Mouse (Mus musculus) left cerebral cortex, postnatal 14 days (tissue): ENCODE measurements around the gene Cfd. TPM values are rescaled to one million over a fixed set of nuclear protein-coding genes. Genes with fewer than 3 reads are reported as not detected.

Experiments
- DNase-seq, 2 experiments: peaks; one replicate each; pipeline ENCODE4 v3.0.0; 2021 to 2022; ENCODE audit warnings: low spot score in 2 of 2, mixed read lengths in 1 of 2
- intact Hi-C: fragments of 180-260 bp; cut with DNase I; formaldehyde crosslinking; loops from one replicate; pipeline ENCODE4 v1.15.1; 2025
- long read RNA-seq, 2 experiments: library from polyadenylated mRNA; stranded (forward); transcript quantifications; one replicate each; pipeline ENCODE4 v2.0.0; 2021
- total RNA-seq, 2 experiments: library from RNA; stranded (reverse); gene quantifications; 2 replicates each; pipeline ENCODE4 v1.2.3; 2021

The Cfd gene
- total RNA-seq, result not detected
- long read RNA-seq, experiment 1, result 0 reads
- long read RNA-seq, experiment 2, result 0 reads

GRCm38 (mm10) chr10:79890670-79891069 is at the start of gene Cfd:
Gene Cfd, plus strand, starts transcription at chr10:79890853.
- intact Hi-C loops, result no loop called here
- no peak for DNase-seq

DNA sequence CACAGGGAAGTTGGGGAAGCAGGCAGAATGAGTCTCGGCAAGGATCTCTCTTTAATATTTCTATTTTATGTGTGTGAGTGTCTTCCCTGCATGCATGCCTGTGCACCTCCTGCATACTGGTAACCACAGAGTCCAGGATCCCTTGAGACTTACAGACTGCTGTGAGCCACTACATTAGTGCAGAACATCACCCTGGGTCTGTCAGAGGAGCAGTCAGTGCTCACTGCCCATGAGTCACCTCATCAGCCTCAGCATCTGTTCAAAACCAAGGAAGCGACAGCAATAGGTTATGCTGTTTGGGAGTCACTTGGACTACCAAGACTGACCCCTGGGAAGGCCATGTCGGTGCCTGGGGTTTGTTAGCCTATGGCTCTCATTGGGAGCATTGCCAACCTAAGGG is 48.3 kb upstream of the Cfd start:
- no peak for DNase-seq
- intact Hi-C loops, result no loop called here

- intact Hi-C loops, result no loop called here
- DNase-seq, result no peak
These were observed 47.2 kb upstream of the Cfd start for GRCm38 (mm10) chr10:79843476-79843875.

GRCm38 (mm10) chr10:79846553-79846952 is 44.1 kb upstream of the Cfd start:
- no peak for DNase-seq
- intact Hi-C loops, result no loop called here

DNA sequence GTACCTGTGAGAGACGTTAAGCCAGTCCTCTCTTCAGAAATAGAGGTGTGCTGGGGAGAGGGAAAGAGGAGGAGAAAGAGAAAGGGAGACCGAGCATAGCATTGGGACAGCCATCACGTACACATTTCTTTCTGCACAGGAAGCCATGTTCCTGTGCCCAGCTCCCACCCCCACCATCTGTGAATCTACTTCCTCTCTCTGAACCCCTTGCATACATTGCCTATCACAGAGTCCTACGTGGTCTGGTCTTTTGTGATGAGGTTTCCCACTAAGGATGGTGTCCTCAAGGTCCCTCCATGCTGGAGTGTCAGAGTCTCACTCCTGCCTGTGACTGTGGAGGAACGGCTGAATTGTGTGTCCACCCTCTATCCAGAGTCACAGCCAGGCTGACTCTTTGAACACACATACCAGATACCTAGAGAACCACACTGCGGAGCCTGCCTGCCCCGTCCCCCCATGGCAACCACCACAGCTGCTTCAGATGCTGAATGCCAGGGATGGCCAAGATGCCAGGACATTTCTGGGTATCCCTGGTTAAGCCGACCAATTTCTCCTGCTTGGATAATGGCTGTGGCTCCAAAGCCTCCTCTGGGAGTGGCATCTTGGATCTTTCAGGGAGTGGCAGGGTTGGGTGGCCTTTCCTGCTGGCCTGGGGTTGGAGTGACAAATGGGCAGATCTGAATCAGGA is 40.6 kb upstream of the Cfd start:
- intact Hi-C loops, result no loop called here
- no peak for DNase-seq

- no peak for DNase-seq
- intact Hi-C loops, result no loop called here
These were observed 39.0 kb upstream of the Cfd start for GRCm38 (mm10) chr10:79851653-79852052.

GRCm38 (mm10) chr10:79852107-79852789 is 38.4 kb upstream of the Cfd start:
- DNase-seq, result no peak
- intact Hi-C loops, result no loop called here

DNA sequence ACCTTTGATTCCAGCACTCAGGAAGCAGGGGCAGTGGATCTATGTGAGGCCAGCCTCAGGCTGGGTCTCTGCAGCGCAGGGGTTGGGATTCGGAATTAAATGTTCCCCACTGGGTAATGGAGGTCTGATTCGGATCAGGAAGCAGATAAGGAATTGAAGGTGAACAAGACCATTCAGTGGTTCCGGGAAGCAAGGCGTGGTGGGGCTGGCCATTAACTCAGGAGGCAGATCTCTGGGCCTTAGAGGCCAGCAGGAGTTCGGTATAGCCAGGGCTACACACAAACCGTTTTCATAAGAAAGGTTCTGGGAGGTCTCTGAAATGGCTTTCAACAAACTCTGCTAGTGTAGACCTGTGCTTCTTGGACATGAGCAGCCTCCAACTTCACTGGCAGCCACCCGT is 37.8 kb upstream of the Cfd start:
- no peak for DNase-seq
- intact Hi-C loops, result no loop called here

DNA sequence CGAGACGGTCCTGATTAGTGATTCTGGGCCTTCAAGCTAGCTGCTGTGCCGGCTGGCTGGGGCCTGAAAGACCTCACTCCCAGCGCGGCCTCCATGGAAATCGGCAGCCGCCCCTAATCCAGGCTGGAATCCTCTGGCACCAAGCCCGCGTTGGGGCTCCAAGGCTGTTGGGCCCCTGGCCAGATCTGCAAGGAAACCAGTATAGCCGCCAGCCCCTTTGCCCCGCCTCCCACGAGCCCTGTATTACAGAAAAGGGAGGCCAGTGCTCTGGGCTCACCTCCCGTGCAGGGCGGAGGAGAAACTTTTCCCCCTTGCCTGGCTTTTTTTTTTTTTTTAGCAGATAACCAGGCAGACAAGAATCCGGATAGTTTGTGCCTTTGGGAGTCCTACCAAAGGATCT is 37.3 kb upstream of the Cfd start:
- intact Hi-C loops, result no loop called here

GRCm38 (mm10) chr10:79853860-79854795 is 36.5 kb upstream of the Cfd start, which contains the start of gene Ptbp1:
Gene Ptbp1, plus strand, starts transcription at chr10:79854427.
- intact Hi-C loops, result no loop called here
- peak; percentile 99 to 100 for DNase-seq

More for the DNA sequence above, 37.3 kb upstream of the Cfd start:
- DNase-seq, result peak; percentile 83 to 90

DNA sequence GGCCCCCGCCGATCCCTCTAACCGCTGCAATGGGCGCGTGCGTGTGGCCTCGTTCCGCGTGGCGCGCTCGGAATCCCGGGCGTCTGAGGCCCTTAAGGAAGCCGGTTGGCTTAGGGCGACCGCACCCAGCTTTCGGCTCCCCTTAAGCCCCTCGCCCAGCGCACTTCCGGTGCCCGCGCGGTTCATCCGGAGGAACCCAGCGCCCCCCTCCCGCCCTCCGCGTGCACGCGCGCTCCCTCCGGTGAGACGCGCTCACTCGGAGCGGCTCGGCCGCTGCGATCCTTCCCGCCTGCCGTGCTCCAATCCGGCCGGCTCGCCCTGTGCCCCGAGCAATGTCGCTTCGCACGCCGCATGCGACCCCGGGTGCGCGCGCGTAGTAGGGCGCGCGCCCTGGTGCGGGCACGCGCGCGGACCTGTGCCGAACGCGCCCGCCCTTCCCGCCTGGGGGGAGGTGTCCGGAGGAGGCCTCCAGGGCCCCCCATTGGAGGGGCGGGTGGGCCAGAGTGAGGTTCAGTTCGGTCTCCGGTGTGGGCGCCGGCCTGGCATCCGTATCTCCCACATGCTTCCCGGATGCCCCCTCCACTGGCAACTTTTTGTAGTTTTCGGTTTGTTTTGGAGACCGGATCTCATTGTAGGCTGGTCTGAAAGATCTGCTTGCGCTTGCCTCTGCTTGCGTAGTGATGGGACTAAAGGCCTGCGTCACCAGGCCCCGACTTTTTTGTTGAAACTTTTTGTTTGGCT is 35.7 kb upstream of the Cfd start:
- peak in 1 of 2 experiments; percentile 60 for DNase-seq
- intact Hi-C loops, result no loop called here

DNA sequence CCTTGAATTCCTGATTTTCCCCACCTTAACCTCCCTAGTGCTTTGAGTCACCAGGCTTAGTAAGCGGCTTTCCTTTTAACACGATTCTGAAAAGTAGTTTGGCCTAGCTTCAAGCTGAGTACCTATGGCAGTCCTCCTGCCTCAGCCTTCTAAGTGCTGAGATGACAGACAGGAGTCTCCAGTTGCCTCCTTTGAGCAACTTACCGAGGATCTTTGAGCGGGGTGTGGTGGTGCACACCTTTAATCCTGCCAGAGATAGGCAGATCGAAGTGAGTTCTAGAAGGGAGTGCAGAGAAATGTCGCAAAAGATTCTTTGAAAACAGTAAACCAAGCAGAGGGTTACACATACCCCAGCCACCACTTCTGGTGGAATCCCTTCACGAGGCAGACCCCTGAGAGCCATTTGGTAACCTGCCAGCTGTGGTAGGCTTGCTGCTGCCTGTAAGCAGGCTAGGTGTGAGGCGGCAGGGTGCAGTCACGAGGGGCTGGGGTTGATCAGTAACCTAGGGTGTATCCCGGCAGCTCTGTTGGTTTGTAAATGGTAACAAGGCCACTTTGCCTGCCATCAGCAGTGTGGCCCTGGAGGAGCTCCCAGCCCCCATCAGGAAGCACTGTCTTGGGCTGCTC is 35.0 kb upstream of the Cfd start:
- intact Hi-C loops, result no loop called here
- DNase-seq, result no peak

- intact Hi-C loops, result no loop called here
- no peak for DNase-seq
These were observed 34.4 kb upstream of the Cfd start for GRCm38 (mm10) chr10:79856280-79856679.

DNA sequence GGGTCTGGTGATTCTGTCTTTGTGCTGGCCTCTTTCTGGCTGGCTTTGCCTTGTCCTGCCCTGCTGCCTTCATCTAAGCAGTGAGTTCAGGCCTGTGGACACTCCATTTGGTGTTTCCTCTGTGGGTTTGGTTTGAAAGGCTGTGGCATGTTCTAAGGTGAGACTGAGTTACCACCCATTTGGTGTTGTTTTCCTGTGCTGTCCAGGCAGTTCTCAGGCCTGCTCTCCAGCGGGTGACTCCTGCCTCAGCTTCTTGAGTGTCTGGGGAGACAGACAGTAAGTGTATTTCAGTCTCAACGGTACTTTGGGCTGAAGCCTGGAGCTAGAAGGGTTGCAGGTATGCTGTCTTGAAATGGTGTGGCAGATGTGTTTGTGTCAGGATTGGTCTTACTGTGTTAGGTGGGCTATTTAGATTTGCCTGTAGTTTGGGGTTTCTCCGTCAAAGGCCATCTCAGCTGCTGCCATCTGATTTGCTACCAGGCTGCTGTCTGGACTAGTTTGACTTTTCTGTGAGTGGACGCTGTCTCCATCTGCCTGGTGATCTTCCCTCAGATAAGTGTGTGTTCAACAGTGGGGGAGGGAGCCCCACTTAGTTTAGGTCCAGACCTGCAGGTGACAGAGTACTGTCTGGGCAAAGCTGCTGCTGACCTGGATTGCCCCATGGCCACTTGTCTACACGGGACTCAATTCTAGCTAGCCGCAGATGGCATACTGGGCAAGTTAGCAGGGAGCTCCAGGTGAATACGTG is 33.8 kb upstream of the Cfd start:
- intact Hi-C loops, result no loop called here
- no peak for DNase-seq

- peak in 1 of 2 experiments; percentile 71 for DNase-seq
- intact Hi-C loops, result no loop called here
These were observed 33.2 kb upstream of the Cfd start for GRCm38 (mm10) chr10:79857452-79857811.

DNA sequence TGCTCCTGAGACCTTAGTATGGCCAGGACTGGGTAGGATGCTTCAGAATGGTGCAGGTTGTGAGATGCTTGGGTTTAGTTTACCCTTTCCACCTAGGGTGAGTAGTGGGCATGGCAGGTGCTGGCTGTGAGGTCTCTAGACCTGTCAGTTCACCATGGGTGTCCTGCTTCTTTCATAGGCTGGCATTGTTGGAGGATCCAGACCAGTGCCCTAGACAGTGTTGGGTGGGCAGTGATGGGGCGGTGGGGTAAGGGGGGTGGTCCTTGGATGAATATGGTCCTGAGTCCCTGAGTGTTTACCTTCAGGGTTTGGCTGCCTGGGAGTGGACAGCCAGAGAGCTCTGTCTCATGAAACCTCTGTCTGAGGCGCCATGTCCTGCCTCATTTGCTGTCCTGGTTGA is 32.8 kb upstream of the Cfd start:
- intact Hi-C loops, result no loop called here
- DNase-seq, result no peak

DNA sequence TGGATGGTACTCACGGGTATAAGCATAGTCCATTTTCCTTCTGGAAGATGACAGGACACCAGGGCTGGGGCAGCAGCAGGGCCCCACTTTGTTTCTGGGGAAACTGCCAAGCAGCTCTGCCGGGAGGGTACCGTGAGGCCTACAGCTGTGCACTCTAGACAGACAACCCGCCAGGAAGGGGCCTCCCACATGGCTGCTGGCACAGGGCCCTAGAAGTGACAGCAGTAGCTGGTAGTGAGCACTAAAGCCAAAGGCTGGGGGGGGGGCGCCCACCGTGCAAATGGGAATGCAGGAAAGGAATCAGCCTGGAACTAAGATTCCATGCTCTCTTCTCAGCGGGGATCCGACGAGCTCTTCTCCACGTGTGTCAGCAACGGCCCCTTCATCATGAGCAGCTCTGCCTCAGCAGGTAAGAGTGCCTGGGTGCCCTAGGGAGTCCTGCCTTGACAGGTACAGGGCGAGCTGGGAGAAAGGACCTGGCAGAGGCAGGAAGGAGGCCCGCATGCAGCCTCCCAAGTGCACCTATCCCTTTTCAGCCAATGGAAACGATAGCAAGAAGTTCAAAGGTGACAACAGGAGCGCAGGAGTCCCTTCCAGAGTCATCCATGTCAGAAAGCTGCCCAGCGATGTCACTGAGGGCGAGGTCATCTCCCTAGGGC is 32.1 kb upstream of the Cfd start:
- DNase-seq, result peak; percentile 77 to 78
- intact Hi-C loops, result no loop called here

GRCm38 (mm10) chr10:79859116-79859515 is 31.5 kb upstream of the Cfd start:
- intact Hi-C loops, result no loop called here

More at GRCm38 (mm10) chr10:79859116-79859515, 31.5 kb upstream of the Cfd start:
- DNase-seq, result no peak
